Mouse (Mus musculus) embryo, embryonic 10 days (tissue): ENCODE measurements at regions not wholly inside any gene's neighbourhood (a gene's known extent, or its start where the extent isn't known, plus 50 kb on each side); places are given as distances from the start of the nearest gene placed in this dataset.
A peak's percentile ranks its signal among the peaks of the same experiment; 100 is the strongest.
"Not testable (repeated sequence)": the region's sequence is repeated elsewhere in the genome, so short reads cannot be mapped to it uniquely, and the experiment has no call there.

Source experiments
- DNase-seq: peaks from one replicate; pipeline ENCODE4 v3.0.0-alpha.2; 2015; ENCODE audit warnings: low spot score

- DNase-seq: no peak
These were observed 378.5 kb upstream of the Meis2 start for GRCm38 (mm10) chr2:116444163-116444562.

- DNase-seq: no peak
These were observed 374.6 kb upstream of the Meis2 start for GRCm38 (mm10) chr2:116440252-116440651.

GRCm38 (mm10) chr2:116433481-116433880, 367.8 kb upstream of the Meis2 start:
- DNase-seq: no peak

DNA sequence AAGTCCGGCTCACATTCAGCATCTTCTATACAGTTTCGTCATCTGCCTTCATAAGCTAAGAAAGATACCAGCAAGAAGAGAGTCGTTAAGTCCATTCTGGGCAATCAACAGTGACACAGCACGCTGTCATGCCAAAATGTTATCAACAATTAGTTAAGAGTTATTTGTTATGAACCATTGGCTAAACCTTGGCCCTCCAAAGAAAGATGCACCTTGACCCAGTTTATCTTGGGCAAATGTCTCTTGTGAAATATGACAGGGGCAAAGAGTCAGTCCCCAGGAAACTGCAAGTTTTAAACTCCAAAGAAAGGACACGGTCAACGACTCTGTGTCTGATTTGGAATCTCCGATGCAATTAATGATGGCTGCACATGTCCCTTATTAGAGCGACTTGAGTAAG, 358.5 kb upstream of the Meis2 start:
- DNase-seq: no peak

- DNase-seq: no peak
These were observed 352.0 kb upstream of the Meis2 start for GRCm38 (mm10) chr2:116417428-116418195.

- no peak for DNase-seq
These were observed 350.1 kb upstream of the Meis2 start for GRCm38 (mm10) chr2:116415742-116416141.

- DNase-seq: no peak
These were observed 336.5 kb upstream of the Meis2 start for GRCm38 (mm10) chr2:116402113-116402512.

- no peak for DNase-seq
These were observed 334.3 kb upstream of the Meis2 start for GRCm38 (mm10) chr2:116399966-116400365.

- peak; percentile 2 for DNase-seq
These were observed 303.2 kb upstream of the Meis2 start for GRCm38 (mm10) chr2:116368811-116369210.

GRCm38 (mm10) chr2:116364136-116364535, 298.5 kb upstream of the Meis2 start:
- no peak for DNase-seq

GRCm38 (mm10) chr2:116358145-116358544, 292.5 kb upstream of the Meis2 start:
- no peak for DNase-seq

- no peak for DNase-seq
These were observed 282.9 kb upstream of the Meis2 start for GRCm38 (mm10) chr2:116348530-116348914.

GRCm38 (mm10) chr2:116347827-116348529, 282.3 kb upstream of the Meis2 start:
- no peak for DNase-seq

GRCm38 (mm10) chr2:116331801-116332200, 266.2 kb upstream of the Meis2 start:
- no peak for DNase-seq

DNA sequence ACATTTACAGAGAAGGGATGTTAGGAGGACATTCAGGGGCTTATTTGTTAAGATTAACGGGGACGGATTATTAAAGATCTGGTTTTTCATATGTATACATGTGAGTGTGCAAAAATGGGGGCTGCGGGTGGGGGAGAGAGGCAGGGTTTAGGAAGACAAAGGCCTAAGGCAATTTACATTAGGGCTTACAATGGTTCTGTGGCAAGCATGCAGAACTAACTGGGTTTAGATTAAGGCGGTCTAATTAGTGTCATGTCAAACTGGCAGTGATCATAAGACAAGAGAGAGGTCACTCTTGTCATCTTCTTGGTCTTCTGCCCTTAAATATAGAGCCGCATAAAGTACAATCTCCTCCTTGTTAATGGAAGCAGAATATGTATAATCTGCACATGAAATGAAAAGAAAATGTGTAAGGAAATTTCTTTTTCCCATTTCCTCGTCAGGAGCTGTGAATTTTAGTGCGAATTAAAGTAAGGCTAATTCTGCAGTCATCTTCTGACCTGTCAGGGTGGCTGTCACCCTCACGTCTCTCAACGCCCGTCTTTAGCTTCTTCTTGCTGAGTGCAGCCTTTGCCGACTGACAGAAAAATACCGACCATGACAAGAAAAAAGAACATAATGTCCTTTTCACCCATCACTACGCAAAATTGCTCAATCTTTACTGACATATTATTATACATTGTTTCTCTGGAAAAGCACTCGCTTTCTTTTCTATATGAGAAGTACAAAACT, 256.6 kb upstream of the Meis2 start:
- DNase-seq: no peak

- no peak for DNase-seq
These were observed 233.9 kb upstream of the Meis2 start for GRCm38 (mm10) chr2:116299551-116299950.

GRCm38 (mm10) chr2:116289886-116290285, 224.2 kb upstream of the Meis2 start:
- no peak for DNase-seq

GRCm38 (mm10) chr2:116243191-116243590, 177.6 kb upstream of the Meis2 start:
- not testable (repeated sequence) for DNase-seq

DNA sequence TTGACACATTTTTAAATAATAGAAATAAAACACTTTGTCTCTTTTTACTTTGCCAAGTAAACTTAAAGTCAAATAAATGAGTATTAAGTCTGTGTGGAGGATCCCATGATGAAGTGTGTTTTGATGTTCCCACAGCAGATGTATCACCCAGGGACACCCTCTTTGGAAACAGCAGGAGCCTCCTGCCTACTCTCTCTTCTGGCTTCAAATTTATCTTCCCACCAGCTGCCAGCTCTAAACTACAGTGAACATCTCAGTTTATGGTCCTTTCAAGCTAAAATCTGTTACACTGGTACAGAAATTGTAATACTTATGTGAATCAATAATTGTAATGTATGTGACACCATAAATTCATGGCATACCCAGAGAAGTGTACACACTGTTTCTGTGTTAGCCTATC, 171.1 kb upstream of the Meis2 start:
- no peak for DNase-seq

DNA sequence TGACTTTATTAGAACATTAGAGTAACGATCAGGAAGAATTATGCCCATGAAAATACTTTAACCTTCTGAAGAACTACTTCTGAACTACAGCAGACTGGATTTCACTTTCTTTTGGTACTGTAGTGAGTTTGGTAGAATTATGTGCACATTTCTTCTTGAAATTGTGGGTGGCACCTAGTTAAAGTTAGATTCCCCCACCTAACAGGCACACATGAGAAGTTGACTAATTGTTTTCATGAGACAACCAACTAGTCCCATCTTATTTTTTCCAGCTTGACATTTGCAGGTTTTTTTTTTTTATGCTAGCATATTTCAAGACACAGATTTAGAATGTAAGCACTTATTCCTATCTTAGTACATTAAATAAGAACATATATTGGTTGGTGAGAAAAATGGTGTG, 167.2 kb upstream of the Meis2 start:
- DNase-seq: no peak

DNA sequence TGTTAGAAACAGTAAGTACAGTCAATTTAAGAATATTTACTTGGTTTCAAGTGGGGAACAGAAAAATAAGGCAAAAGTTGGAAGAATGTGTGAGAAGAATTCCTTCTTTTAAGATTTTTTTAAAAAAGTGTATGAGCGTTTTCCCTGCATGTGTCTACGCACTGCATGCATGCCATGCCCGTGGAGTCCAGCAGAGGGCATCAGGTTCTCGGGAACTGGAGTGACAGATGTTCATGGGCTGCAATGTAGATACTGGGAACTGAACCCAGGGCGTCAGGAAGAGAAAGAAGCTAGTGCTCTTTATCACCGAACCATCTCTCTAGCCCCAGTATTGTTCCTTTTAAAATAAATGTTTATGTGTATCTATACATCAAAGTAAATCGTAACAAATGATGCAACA, 150.8 kb upstream of the Meis2 start:
- peak; percentile 35 for DNase-seq

DNA sequence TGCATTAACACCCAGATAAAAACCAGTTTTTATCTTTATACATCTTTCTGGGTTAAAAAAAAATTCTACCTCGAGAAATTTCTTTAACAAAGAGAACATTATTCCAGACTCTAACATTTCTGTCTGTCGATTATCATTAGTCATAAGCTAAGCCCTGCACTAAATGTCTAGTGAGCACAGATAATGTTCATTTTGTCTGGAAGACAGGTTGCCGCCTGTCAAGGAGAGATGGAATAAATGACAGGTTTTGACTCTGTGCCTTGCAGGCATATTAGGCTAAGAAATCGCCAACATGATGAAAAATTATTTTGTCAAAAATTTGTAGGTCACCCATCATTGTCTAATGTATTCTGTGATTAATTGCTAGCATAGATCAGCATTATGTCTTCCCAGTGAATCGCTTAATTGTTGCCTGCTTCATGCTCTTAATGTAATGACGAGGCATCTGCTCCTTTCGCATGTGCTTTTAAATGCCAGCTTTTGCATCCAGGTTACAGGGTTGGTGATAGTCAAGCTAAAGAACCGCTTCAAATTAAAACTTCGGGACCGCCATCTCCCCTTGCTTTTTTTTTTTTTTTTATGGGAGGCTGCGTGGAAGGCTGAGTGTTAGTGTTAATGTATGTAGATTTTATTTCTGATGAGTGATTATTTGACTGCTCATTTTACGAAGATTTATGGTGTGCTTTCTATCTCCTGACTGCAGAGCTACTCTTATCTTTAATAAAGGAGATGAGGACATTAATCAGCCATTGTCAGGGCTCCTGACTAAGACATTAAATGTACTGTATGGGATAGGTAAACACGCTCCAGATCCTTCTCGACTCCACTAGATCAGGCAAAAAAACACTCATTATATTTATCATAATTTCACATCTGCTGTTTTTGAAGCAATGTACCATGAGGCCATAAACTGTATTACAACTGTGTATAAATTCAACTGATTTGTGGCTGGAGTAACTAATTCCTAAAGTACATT, 135.9 kb upstream of the Meis2 start:
- DNase-seq: no peak
